ENCODE assay signal across 14 mouse cellular contexts in genomic region chr10:59798371-59798770, GRCm38 (mm10).
"Had no signal": no experiment of that assay in that cellular context is flagged by ENCODE, and none has a peak within 500 bp of the region (broad histone marks: within the 10 kb centered on the region; RNA-seq: fewer than 3 reads in every experiment).

No protein-coding gene starts in this region.

- H3K27me3 ChIP-seq: intestine, embryonic 15.5 days; limb, embryonic 12.5 days; lung, embryonic 15.5 days; megakaryocyte, embryonic 14.5 days; midbrain, embryonic 15.5 days; stomach, embryonic 15.5 days had no signal

- H3K36me3 ChIP-seq: intestine, embryonic 15.5 days; midbrain, embryonic 15.5 days had no signal

- H3K4me2 ChIP-seq: hindbrain, embryonic 14.5 days; intestine, embryonic 15.5 days; limb, embryonic 12.5 days; lung, embryonic 15.5 days; midbrain, embryonic 15.5 days; stomach, embryonic 15.5 days had no signal

- H3K4me3 ChIP-seq: intestine, embryonic 15.5 days; layer of hippocampus, adult 2 months; limb, embryonic 12.5 days; lung, embryonic 15.5 days; megakaryocyte, embryonic 14.5 days; midbrain, embryonic 15.5 days; stomach, embryonic 15.5 days had no signal

- DNase-seq: liver, postnatal 0 days; lung, postnatal 14 days; right cerebral cortex, postnatal 14 days; thymus, adult 2 months; thymus, postnatal 25 days had no signal

- H3K9me3 ChIP-seq: intestine, embryonic 15.5 days; limb, embryonic 12.5 days; lung, embryonic 15.5 days; megakaryocyte, embryonic 14.5 days; midbrain, embryonic 15.5 days; stomach, embryonic 15.5 days had no signal

- ATAC-seq: intestine, embryonic 15.5 days; liver, postnatal 0 days; midbrain, embryonic 15.5 days had no signal

- H3K27ac ChIP-seq: hindbrain, embryonic 14.5 days; intestine, embryonic 15.5 days; layer of hippocampus, adult 2 months; limb, embryonic 12.5 days; lung, embryonic 15.5 days; macrophage; midbrain, embryonic 15.5 days; stomach, embryonic 15.5 days had no signal

- H3K9ac ChIP-seq: hindbrain, embryonic 14.5 days; intestine, embryonic 15.5 days; limb, embryonic 12.5 days; liver, postnatal 0 days; lung, embryonic 15.5 days; midbrain, embryonic 15.5 days; stomach, embryonic 15.5 days had no signal
